Mouse (Mus musculus) liver, embryonic 14.5 days (tissue): ENCODE measurements at regions not wholly inside any gene's neighbourhood (a gene's known extent, or its start where the extent isn't known, plus 50 kb on each side); places are given as distances from the start of the nearest gene placed in this dataset.

Experiments
- CTCF ChIP-seq: IDR thresholded peaks from 2 replicates; pipeline ENCODE4 v1.5.1; 2016; ENCODE audit warnings: antibody characterized with exemption, low read depth, control low read depth
- EP300 ChIP-seq: IDR thresholded peaks from 2 replicates; pipeline ENCODE4 v1.6.1; 2016; ENCODE audit warnings: antibody characterized with exemption, low read depth

DNA sequence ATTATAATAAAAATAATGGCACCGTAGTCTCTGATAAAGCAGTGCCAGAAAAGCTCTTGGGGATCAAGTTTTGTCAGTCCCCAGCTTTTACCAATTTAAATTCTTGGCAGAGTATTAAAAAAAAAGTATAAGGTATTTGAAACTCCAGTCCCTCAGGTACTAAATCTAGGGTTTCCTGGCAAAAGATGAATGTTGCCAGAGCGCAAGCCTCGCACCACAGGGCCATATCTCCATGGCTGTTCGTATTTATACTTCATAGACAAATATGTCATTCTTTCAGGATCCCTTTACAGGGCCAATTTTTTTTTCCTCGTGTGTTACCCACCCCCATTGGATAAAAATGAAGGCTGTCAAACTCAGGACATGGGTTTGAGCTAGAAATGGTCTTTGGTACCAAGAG, 546.8 kb downstream of the Ccdc171 start:
- TF ChIP-seq CTCF (no peak), EP300 (no peak)
